Mouse (Mus musculus): Measurements from ENCODE around the gene Gm49325.

Gm49325 gene

GRCm38 (mm10) chr10:77605908-77606826, at the start of gene Gm49325, which contains the start of gene Sumo3:
Gm49325 (plus strand) TSS chr10:77606197.
Sumo3 (plus strand) TSS chr10:77606097.
- peak; percentile 98 for DNase-seq (ENCODE audit: low read depth)

- DNase-seq (ENCODE audit: low read depth): no peak
Observed at GRCm38 (mm10) chr10:77556631-77557030, 49.4 kb upstream of the Gm49325 start.

- no peak for DNase-seq (ENCODE audit: low read depth)
Observed at GRCm38 (mm10) chr10:77557641-77558040, 48.4 kb upstream of the Gm49325 start.

- no peak for DNase-seq (ENCODE audit: low read depth)
Observed at GRCm38 (mm10) chr10:77560090-77560489, 45.9 kb upstream of the Gm49325 start.

GRCm38 (mm10) chr10:77560830-77561229, 45.2 kb upstream of the Gm49325 start:
- no peak for DNase-seq (ENCODE audit: low read depth)

- DNase-seq (ENCODE audit: low read depth): no peak
Observed at GRCm38 (mm10) chr10:77561508-77561907, 44.5 kb upstream of the Gm49325 start.

GRCm38 (mm10) chr10:77565005-77565404, 41.0 kb upstream of the Gm49325 start:
- DNase-seq (ENCODE audit: low read depth): no peak

- peak; percentile 90 for DNase-seq (ENCODE audit: low read depth)
Observed at GRCm38 (mm10) chr10:77566651-77567050, 39.3 kb upstream of the Gm49325 start.

- no peak for DNase-seq (ENCODE audit: low read depth)
Observed at GRCm38 (mm10) chr10:77569481-77569880, 36.5 kb upstream of the Gm49325 start.

- no peak for DNase-seq (ENCODE audit: low read depth)
Observed at GRCm38 (mm10) chr10:77569973-77570658, 35.9 kb upstream of the Gm49325 start.

- peak; percentile 44 for DNase-seq (ENCODE audit: low read depth)
Observed at GRCm38 (mm10) chr10:77572225-77572624, 33.8 kb upstream of the Gm49325 start.

GRCm38 (mm10) chr10:77573162-77573561, 32.8 kb upstream of the Gm49325 start:
- no peak for DNase-seq (ENCODE audit: low read depth)

- DNase-seq (ENCODE audit: low read depth): no peak
Observed at GRCm38 (mm10) chr10:77580027-77580920, 25.7 kb upstream of the Gm49325 start.

GRCm38 (mm10) chr10:77581023-77581407, 25.0 kb upstream of the Gm49325 start:
- DNase-seq (ENCODE audit: low read depth): no peak

GRCm38 (mm10) chr10:77581408-77582284, 24.4 kb upstream of the Gm49325 start, which contains the start of gene Pttg1ip:
Pttg1ip (plus strand) TSS chr10:77581720.
- DNase-seq (ENCODE audit: low read depth): peak; percentile 99

GRCm38 (mm10) chr10:77582285-77582618, 23.7 kb upstream of the Gm49325 start:
- DNase-seq (ENCODE audit: low read depth): no peak

GRCm38 (mm10) chr10:77583795-77584422, 22.1 kb upstream of the Gm49325 start:
- no peak for DNase-seq (ENCODE audit: low read depth)

GRCm38 (mm10) chr10:77586637-77587036, 19.4 kb upstream of the Gm49325 start:
- DNase-seq (ENCODE audit: low read depth): no peak

GRCm38 (mm10) chr10:77587091-77587775, 18.8 kb upstream of the Gm49325 start:
- no peak for DNase-seq (ENCODE audit: low read depth)

GRCm38 (mm10) chr10:77588036-77588435, 18.0 kb upstream of the Gm49325 start:
- no peak for DNase-seq (ENCODE audit: low read depth)

All from naive thymus-derived CD4-positive, alpha-beta T cell, adult 2 months (primary cell).